Mouse (Mus musculus): ENCODE measurements around the gene Tmem190. TPM values are rescaled to one million over a fixed set of nuclear protein-coding genes. Genes with fewer than 3 reads are reported as not detected.
"Not testable (repeated sequence)": the region's sequence is repeated elsewhere in the genome, so short reads cannot be mapped to it uniquely, and the experiment has no call there.

Tmem190 gene
- polyA plus RNA-seq, 3 experiments from 2014 or later = not detected

GRCm38 (mm10) chr7:4776131-4776530, 6.6 kb upstream of the Tmem190 start:
- ATAC-seq = no peak

GRCm38 (mm10) chr7:4776861-4777830, 5.6 kb upstream of the Tmem190 start:
- peak; percentile 60 for ATAC-seq

- no peak for ATAC-seq
Measured at GRCm38 (mm10) chr7:4777851-4778637, 4.7 kb upstream of the Tmem190 start.

- no peak for ATAC-seq
Measured at GRCm38 (mm10) chr7:4779921-4780320, 2.8 kb upstream of the Tmem190 start.

- no peak for ATAC-seq
Measured at GRCm38 (mm10) chr7:4782130-4782529, 607 bp upstream of the Tmem190 start.

- ATAC-seq = no peak
Measured at GRCm38 (mm10) chr7:4783667-4784268, 1.0 kb downstream of the Tmem190 start.

- no peak for ATAC-seq
Measured at GRCm38 (mm10) chr7:4788499-4789435, 6.0 kb downstream of the Tmem190 start.

GRCm38 (mm10) chr7:4789436-4789935, 6.7 kb downstream of the Tmem190 start, which contains the start of gene Tmem238:
TSS of gene Tmem238 (minus strand) at chr7:4789656.
- ATAC-seq = no peak

GRCm38 (mm10) chr7:4792278-4793212, 9.8 kb downstream of the Tmem190 start, which contains the start of gene Rpl28:
TSS of gene Rpl28 (plus strand) at chr7:4792874.
- ATAC-seq = peak; percentile 94

GRCm38 (mm10) chr7:4793248-4793647, 10.5 kb downstream of the Tmem190 start:
- not testable (repeated sequence) for ATAC-seq

- ATAC-seq = no peak
Measured at GRCm38 (mm10) chr7:4793674-4794073, 10.9 kb downstream of the Tmem190 start.

- ATAC-seq = no peak
Measured at GRCm38 (mm10) chr7:4794631-4795168, 12.0 kb downstream of the Tmem190 start.

GRCm38 (mm10) chr7:4795767-4796433, 13.2 kb downstream of the Tmem190 start:
- ATAC-seq = peak; percentile 24

- ATAC-seq = no peak
Measured at GRCm38 (mm10) chr7:4802247-4802646, 19.5 kb downstream of the Tmem190 start.

- ATAC-seq = peak; percentile 55
Measured at GRCm38 (mm10) chr7:4806716-4807115, 24.0 kb downstream of the Tmem190 start.

- not testable (repeated sequence) for ATAC-seq
Measured at GRCm38 (mm10) chr7:4811131-4811530, 28.4 kb downstream of the Tmem190 start.

GRCm38 (mm10) chr7:4811842-4812302, 29.1 kb downstream of the Tmem190 start:
- no peak for ATAC-seq

- peak; percentile 94 for ATAC-seq
Measured at GRCm38 (mm10) chr7:4812303-4813104, 29.8 kb downstream of the Tmem190 start, which contains the start of gene Ube2s. TSS of gene Ube2s (minus strand) at chr7:4812590.
